Mouse (Mus musculus) bone marrow macrophage, adult 2 months (primary cell): Measurements from ENCODE around the gene Rfx8.

Experiments
- CTCF ChIP-seq: IDR thresholded peaks from 2 replicates; pipeline ENCODE4 v1.5.1; 2012; ENCODE audit warnings: low read depth, mild to moderate bottlenecking, low read length, moderate library complexity
- POLR2A ChIP-seq: IDR thresholded peaks from 2 replicates; pipeline ENCODE4 v1.6.1; 2012; ENCODE audit warnings: mild to moderate bottlenecking, low read depth, low read length, borderline replicate concordance

- TF ChIP-seq CTCF (no peak), POLR2A (no peak)
Observed at GRCm38 (mm10) chr1:39701274-39701602, 19.6 kb downstream of the Rfx8 start.
